Mouse (Mus musculus) heart, adult 2 months (tissue): ENCODE results near the gene Nsg2.

Source experiments
- CTCF ChIP-seq: fragments of 200-600 bp; IDR thresholded peaks from 2 replicates; pipeline ENCODE4 v1.8.1; 2022; ENCODE audit warnings: antibody characterized with exemption, mild to moderate bottlenecking, moderate library complexity
- EP300 ChIP-seq: fragments of 200-500 bp; IDR thresholded peaks from 2 replicates; pipeline ENCODE4 v1.6.1; 2011; ENCODE audit warnings: low read depth, low read length, control low read depth; ENCODE audit not compliant: insufficient read depth
- POLR2A ChIP-seq: fragments of 200-500 bp; IDR thresholded peaks from 2 replicates; pipeline ENCODE4 v1.6.1; 2011; ENCODE audit warnings: mild to moderate bottlenecking, low read depth, low read length, control low read depth; ENCODE audit not compliant: insufficient read depth

DNA sequence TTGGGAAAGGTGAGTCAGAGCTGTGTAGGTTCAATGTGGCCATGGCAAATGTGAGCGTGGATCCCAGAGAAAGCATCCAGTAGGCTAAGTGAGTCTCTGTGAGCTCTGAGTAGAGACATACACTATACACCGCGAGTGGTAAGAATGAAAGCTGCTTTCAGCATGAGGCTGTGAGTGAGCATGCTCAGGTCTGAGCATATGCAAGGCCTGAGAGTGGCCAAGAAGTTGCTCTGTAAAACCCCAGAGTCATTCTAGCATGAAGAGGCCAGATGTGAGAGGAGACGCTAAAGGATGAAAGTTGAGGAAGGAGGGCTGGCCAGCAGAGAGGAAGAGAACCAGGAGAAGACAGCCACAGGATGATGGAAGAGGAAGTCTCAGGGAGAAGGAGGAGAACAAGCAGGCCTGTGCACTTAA, 12.8 kb downstream of the Nsg2 start:
- TF ChIP-seq CTCF: no peak
- TF ChIP-seq EP300: no peak
- TF ChIP-seq POLR2A: no peak
